Mouse (Mus musculus): ENCODE measurements around the gene Pknox1. TPM values are rescaled to one million over a fixed set of nuclear protein-coding genes. Genes with fewer than 3 reads are reported as not detected.

The Pknox1 gene
- polyA plus RNA-seq, 1 experiment = 27.2 TPM

DNA sequence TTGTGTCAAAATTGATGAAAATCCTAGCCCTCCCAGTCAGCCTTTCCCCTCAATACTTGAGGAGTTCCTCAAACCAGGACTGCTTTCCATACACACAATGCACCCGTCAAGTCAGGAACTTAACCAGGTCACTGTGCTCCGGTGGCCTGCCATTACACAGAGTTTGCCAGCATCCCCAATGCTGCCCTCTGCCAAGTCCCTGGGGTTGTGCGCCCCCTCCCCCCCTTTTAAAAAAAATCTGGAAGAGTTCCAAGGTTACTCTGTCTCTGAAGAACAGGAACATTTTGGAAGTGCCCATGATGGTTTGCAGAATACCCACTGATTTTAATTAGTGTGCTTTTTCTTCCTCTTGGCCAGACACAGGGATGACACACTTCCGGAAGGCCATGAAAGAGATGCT lies 75.1 kb downstream of the Pknox1 start:
- peak in 1 of 2 experiments; percentile 25 for DNase-seq (ENCODE audit: extremely low spot score in 1 of 2, low spot score in 1 of 2)

DNA sequence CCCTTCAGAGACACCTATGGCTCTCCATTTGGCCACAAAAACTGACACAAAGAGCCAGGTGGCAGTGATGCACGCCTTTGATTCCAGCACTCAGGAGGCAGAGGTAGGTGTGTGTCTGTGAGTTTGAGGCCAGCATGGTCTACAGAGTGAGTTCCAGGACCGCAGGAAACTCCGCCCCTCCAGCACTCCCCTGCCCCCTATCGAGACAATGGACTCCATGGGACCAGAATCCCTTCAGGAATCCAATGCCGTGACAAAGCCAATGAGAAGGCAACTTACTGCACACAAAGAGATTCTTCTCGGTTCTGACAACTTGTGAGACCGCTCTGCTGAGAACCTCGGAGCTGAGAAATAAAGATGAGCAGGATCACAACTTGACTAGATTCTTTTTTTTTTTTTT lies 77.8 kb downstream of the Pknox1 start:
- no peak for DNase-seq (ENCODE audit: extremely low spot score in 1 of 2, low spot score in 1 of 2)

DNA sequence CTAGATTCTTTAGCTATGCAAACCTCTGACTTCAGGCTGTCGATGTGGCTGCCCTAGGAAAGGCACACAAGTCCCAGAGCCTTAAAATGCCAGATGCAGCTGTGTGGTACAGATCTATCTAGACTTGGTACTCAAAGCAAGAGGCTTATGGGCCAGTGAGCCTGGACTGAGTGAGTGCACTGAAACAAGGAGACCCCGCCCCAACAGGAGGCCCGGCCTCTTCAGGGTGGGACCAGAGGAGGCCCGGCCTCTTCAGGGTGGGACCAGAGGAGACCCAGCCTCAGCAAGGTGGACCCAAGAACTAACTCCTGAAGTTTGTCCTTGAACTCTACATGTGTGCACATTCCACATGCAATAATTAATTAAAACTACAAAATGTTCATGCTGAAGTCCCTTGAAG lies 78.4 kb downstream of the Pknox1 start:
- DNase-seq (ENCODE audit: extremely low spot score in 1 of 2, low spot score in 1 of 2) = no peak

DNA sequence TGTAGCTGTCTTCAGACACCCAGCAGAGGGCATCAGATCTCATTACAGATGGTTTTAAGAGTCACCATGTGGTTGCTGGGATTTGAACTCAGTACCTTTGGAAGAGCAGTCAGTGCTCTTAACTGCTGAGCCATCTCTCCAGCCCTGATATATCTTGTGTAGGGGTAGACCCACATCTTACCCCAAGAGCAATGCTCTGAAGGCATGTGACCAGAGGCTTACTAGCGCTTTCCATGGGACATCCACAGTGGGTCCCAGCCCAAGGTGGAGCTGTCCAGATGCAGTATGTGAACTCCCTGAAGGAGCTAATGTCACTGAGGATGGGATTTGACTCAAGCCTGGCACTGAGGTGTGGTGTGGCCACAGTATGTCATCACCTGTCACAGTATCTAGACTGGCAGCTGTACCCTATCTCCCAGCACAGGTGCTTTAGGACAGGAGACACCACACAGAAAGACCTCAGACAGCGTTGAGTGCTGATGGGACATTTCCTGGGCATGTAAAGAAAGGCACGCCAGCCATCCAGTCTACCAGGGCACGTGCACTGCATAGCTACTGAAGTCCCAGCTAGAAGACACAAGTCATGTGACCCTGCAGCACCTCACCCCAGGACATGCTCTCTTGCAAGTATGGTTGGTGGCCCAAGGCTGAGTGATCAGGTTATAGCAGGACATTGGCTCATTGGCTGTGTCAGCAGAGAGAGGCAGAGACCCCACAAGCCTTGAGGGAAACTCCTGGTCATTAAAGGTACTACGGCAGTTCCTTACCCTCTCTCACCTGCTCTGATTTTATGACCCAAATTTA lies 81.9 kb downstream of the Pknox1 start:
- no peak for DNase-seq (ENCODE audit: extremely low spot score in 1 of 2, low spot score in 1 of 2)

DNA sequence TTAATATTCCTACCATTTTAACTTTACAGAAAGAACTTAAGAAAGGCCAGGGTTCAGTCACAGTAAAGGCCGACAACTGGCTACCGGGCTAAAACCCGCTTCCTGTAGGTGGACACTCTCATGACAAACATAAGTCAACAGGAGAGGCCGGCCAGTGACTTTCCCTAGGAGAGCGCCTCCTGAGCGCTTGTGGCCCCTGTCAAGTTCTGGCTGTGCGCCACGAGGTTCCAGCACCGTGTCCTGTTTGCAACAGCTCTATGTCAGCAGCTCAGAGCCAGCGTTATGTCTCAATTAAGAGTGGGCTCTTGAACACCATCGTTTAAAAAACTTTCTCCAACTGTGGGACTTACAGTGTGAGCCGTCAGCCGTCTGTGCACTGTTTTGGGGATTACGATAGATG lies 87.6 kb downstream of the Pknox1 start:
- no peak for DNase-seq (ENCODE audit: extremely low spot score in 1 of 2, low spot score in 1 of 2)

DNA sequence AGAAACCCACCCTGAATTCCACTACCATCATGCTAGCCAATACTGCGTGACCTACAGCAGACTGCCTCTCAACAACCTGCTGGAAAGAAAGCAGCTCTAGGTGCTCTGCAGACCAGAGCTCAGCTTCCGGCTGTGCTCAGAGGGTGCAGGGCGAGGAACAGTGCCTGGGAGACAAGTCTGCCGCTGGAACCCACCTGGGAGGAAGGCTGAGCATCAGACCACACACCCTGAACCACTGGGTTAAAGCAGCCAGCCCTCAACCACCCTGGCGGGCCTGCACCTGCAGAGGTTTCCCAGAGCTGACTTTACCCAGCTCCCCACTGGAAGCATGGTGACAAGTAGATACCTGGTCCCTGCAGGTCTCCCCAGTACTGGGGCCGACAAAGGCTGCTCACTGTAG lies 88.7 kb downstream of the Pknox1 start:
- no peak for DNase-seq (ENCODE audit: extremely low spot score in 1 of 2, low spot score in 1 of 2)

DNA sequence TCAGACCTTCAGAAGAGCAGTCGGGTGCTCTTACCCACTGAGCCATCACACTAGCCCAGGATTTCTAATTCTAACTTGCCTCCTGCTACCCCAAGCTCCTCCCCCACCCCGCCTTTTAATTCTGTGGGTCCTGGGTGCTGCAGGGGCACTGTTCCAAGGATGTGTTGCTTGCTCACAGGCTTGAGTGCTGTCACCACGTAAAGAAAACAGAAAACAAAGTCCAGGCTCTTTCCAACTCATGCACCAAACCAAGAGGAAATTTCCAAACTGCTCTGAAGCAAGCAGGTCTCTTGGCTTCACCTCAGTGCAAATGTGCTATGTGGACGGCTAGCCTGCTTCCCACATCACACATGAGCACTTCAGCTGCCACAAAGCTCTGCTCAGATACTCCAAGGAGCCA lies 90.8 kb downstream of the Pknox1 start:
- no peak for DNase-seq (ENCODE audit: extremely low spot score in 1 of 2, low spot score in 1 of 2)

DNA sequence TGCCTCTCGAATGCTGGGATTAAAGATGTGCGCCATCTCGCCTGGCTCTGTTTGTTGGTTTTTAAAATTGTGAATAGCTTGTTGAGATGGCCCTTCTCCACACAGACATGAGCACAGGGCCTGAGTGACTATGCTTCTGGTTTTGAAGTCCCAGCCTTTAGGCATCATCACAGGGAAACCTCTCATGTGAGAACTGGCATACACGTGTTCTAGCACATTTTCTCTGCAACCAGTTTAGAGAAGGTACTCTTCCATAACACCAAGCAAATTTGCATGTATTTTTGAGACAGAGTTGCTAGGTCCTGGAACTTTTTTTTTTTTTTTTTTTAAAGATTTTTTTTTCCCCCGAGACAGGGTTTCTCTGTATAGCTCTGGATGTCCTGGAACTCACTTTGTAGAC lies 92.1 kb downstream of the Pknox1 start:
- no peak for DNase-seq (ENCODE audit: extremely low spot score in 1 of 2, low spot score in 1 of 2)

Other genes starting within 250 kb of the Pknox1 start
- gene Pde9a, start 178.5 kb upstream of the Pknox1 start, polyA plus RNA-seq (2012; rRNA removed) = 28.6 and 29.6 TPM in 2 replicates
- 24.8 and 30.3 TPM in 2 replicates for gene Wdr4, start 44.8 kb upstream of the Pknox1 start, polyA plus RNA-seq (2012; rRNA removed)
- 313 and 363 TPM in 2 replicates for gene Ndufv3, start 44.6 kb upstream of the Pknox1 start, polyA plus RNA-seq (2012; rRNA removed)
- gene Cbs, start 72.5 kb downstream of the Pknox1 start, polyA plus RNA-seq (2012; rRNA removed) = 32.1 and 35.1 TPM in 2 replicates
- gene U2af1, start 94.2 kb downstream of the Pknox1 start, polyA plus RNA-seq (2012; rRNA removed) = 159 and 172 TPM in 2 replicates
- gene Cryaa, start 113.1 kb downstream of the Pknox1 start, polyA plus RNA-seq (2012; rRNA removed) = 0.20 TPM in 1 of 2 replicates, not detected in the other